Mouse (Mus musculus): ENCODE data around the gene Pfdn6. TPM values are rescaled to one million over a fixed set of nuclear protein-coding genes. Genes with fewer than 3 reads are reported as not detected.
"Not testable (repeated sequence)": the region's sequence is repeated elsewhere in the genome, so short reads cannot be mapped to it uniquely, and the experiment has no call there.

The Pfdn6 gene
- total RNA-seq, 2 experiments from 2014 or later, result 15.9 to 22.9 TPM

DNA sequence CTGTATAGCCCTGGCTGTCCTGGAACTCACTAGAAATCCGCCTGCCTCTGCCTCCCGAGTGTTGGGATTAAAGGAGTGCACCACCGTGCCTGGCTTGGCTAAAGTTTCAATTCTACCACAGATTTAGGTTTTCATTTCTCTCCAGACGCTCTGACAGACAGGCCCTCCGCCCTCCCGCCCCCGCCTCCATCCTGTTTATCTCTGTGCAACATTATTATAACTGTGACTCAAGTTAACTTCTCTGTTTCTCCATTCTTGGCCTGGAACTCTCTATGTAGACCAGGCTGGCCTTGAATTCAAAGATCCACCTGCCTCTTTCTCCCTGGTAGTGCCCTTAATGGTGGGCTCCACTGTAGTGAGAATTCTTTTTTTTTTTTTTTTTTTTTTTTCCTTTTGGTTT lies 37.7 kb downstream of the Pfdn6 start:
- no peak for ATAC-seq (replicated peaks; ENCODE audit: low FRiP score, poor library complexity, severe bottlenecking)

DNA sequence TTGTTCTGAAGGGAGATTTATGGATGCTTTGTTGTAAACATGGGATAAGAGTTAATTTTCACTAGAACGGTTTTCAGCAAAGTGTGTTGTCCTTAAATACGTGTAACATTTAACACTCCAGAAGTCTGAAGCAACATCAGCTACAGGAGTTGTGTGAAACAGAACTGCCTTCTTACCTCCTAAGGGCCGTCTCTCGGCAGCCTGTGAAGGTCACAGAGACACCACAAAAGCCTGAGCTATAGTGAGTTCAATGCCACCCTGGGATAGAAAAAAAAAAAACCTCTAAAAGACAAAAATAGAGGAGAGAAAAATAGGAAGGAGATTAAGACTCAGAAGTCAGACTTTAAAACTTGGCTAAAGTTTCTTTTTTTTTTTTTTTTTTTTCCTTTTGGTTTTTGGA lies 38.1 kb downstream of the Pfdn6 start:
- ATAC-seq (replicated peaks; ENCODE audit: low FRiP score, poor library complexity, severe bottlenecking), result no peak

DNA sequence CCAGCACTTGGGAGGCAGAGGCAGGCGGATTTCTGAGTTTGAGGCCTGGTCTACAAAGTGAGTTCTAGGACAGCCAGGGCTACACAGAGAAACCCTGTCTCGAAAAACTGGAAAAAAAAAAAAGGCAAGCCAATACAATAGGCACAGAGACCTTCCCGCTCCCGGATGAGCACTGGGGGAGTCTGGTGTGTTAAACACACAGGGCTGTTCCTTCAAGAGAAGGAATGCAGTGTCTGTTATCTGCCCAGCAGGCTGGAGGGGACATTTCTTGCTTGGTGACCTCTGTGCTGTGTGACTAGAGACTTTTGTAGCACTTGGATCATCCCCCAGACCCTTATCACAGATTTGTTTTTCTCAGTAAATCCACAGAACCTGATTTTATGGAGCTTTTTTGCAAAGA lies 38.5 kb downstream of the Pfdn6 start:
- no peak for ATAC-seq (replicated peaks; ENCODE audit: low FRiP score, poor library complexity, severe bottlenecking)

DNA sequence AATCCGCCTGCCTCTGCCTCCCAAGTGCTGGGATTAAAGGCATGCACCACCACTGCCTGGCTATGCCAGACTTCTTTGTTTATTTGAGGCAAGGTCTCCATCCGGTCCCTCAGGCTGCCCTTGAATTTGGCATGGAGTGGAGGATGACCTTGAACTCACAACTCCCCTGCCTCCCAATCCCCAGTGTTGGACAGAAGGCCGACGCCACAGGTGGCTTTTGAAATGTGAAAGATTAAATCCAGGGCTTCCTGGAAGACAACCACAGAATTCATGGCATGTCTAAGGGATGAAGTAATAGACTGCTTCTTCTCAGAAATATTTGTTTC lies 39.2 kb downstream of the Pfdn6 start:
- no peak for ATAC-seq (replicated peaks; ENCODE audit: low FRiP score, poor library complexity, severe bottlenecking)

DNA sequence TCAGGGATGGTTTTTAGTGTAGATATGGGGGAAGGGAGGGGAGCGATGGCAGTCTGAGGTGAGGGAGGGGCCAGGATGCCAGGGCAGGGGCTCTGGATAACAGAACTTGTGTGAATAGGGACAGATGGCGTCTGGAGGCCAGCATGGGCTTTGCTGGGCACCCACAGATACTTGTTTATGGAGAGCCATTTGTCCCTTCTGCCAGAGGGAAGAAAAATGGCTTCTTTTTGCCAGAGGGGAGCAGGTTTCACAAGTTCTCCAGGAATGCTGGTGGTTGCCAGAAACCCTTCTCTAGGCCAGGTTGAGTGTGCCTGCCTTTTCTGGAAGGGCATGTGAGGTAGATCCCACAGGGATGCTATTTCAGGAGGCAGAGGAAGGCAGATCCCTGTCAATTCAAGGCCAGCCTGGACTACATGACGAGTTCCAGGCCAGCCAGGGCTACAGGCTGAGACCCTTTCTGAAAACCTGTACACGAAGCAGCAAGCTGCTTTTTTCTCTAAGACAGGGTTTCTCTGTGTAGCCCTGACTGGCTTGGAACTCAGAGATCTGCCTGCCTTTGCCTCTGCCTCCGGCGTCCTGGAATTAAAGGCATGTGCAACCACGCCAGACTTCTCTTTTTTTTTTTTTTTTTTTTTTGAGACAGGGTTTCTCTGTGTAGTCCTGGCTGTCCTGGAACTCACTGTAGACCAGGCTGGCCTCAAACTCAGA lies 39.7 kb downstream of the Pfdn6 start:
- no peak; the same call in 1 of the 2 replicates for ATAC-seq (replicated peaks; ENCODE audit: low FRiP score, poor library complexity, severe bottlenecking)

DNA sequence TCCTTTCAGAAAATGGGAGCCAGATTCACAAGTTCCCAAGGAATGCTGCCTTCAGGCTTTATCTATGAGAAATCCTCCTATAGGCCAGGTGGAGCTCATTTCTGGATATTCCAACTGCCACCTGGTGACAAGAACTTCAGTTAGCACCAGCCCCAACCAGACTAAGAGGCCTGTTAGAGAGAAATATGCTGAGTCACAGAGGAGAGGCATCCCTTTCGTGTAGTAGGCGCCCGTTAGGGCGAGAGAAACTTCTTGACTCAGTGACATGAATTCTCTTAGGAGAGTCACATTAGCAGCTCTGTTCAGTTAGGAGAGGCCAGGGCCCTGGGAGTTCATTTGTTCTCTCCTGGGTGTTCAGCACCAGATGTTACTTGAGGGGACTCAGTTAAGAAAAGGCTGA lies 40.5 kb downstream of the Pfdn6 start:
- peak; percentile 91 for ATAC-seq (replicated peaks; ENCODE audit: low FRiP score, poor library complexity, severe bottlenecking)

DNA sequence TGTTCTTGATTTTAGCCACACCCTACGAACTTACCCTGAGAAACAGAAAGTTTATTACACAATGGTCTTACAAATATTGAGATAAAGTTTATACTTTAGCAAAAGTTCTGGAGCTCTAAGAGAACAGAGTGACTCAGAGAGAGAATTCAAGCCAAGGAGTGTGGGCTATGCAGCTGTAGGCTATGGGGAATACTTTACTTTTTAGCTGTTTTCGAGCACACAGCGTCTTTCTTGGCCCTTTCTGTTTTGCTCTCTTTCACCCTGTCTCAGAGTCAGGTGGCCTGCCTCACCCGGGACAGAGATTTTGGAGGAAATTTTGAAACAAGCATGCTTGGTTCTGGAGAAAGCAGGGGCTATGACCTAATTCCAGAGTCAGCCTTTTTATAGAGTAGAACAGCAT lies 42.0 kb downstream of the Pfdn6 start:
- not testable (repeated sequence) for ATAC-seq (replicated peaks; ENCODE audit: low FRiP score, poor library complexity, severe bottlenecking)

DNA sequence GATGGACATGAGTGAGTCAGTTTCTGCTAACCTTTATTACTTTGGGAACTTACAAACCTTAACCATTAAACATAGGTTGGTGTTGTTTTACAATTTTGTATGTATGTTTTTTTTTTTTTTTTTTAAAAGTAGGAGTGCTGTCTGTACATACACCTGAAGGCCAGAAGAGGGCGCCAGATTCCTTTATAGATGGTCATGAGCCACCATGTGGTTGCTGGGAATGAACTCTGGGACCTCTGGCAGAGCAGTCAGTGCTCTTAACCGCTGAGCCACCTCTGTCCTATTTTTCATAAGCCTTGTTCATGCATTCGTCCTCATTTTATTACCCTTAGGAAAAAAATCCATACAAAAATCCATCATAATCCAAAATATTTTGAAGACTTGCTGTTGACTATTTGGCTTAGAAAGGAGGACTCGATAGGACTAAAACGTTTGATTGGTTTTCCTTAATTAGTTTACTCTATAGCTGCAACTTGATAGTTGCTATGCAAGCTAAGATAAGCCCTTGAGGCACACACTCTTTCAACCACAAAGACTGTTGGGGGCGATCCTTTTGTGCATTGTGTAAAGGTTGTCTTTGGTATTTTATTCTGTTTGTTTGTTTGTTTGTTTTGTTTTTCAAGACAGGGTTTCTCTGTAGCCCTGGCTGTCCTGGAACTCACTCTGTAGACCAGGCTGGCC lies 42.9 kb downstream of the Pfdn6 start:
- ATAC-seq (replicated peaks; ENCODE audit: low FRiP score, poor library complexity, severe bottlenecking), result 0 out of 2 replicates have a peak, but pooled peaks have one; percentile 45

DNA sequence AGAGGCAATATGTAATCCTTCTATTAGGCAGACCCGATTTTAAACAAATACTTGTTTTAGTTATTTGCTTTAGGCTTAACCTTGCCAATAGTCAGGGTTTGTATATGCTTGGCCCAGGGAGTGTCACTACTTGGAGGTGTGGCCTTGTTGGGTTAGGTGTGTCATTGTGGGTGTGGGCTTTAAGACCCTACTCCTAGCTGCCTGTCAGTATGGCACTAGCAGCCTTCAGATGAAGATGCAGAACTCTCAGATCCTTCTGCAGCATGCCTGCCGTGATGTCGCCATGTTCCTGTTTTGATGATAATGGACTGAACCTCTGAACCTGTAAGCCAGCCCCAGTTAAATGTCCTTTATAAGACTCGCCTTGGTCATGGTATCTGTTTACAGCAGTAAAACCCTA lies 47.1 kb downstream of the Pfdn6 start:
- ATAC-seq (replicated peaks; ENCODE audit: low FRiP score, poor library complexity, severe bottlenecking), result not testable (repeated sequence)

DNA sequence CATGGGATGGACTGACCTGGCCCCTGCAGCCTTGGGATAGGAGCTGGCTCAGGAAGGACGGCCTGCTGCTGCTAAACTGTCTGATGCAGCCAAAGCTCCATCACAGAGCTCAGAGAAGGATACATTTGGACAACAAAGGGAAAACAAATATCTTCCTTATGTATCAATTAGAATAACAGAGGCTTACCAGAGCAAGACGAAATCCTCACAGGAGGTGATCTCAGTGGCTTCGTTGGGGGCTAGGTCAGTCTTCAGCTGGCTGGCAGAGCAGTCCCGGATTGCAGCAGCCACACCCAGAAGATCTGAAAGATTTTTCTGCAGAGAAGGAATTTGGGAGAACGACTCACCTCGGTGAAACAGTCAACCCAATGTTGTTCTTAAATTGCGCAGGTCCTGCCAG lies 47.7 kb downstream of the Pfdn6 start:
- no peak for ATAC-seq (replicated peaks; ENCODE audit: low FRiP score, poor library complexity, severe bottlenecking)

DNA sequence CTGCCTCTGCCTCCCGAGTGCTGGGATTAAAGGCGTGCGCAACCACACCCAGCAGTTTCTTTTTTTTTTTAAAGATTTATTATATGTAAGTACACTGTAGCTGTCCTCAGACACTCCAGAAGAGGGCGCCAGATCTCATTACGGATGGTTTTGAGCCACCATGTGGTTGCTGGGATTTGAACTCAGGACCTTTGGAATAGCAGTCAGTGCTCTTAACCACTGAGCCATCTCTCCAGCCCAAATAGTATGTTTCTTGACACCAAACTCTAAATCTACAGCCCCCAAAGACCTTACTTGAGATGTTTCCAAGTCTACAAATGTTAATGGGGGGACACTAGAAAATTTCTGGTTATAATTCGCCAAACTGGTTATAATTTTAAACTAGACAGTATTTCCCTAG lies 48.3 kb downstream of the Pfdn6 start:
- ATAC-seq (replicated peaks; ENCODE audit: low FRiP score, poor library complexity, severe bottlenecking), result not testable (repeated sequence)

DNA sequence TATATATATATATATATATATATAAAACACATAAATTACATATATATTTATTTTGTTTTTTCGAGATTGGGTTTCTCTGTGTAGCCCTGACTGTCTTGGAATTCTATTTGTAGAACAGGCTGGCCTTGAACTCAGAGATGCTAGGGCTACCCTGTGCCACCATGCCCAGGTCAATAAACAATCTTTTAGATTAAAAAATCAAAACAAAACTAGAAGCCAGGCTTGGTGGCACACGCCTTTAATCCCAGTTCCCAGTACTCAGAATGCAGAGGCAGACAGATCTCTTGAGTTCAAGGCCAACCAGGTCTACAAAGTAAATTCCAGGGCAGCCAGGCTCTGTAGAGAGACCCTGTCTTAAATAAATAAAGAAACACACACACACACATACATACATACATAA lies 48.8 kb downstream of the Pfdn6 start:
- ATAC-seq (replicated peaks; ENCODE audit: low FRiP score, poor library complexity, severe bottlenecking), result no peak

DNA sequence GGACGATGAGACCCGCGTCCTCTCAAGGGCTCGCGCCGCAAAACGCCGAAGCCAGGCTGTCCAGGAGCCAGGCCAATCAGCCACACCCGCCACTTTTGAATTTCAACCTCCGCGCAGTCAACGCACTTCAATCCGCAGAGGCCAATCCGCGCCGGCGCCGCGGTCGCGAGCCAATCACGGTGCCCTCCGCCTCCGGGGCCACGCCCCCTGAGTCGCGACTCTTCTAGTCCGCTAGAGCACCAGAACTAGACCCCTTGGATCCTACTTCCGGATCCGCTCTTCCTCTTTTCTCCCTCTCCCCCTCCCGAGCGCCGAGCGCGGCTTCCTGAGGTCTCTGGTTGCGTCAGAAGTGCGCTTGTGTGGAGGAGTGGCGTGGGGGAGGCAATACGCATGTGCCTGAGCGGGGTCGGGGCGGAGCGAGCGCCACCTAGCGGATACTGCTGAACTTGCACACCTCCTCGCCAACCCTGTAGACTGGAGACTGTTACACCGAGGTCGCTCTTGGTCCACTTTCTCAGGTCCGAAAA lies 49.5 kb downstream of the Pfdn6 start, which contains the start of gene Kifc1:
Gene Kifc1, minus strand, starts transcription at position 129 of the 527 bp plus-strand sequence.
- ATAC-seq (replicated peaks; ENCODE audit: low FRiP score, poor library complexity, severe bottlenecking), result peak; percentile 95

DNA sequence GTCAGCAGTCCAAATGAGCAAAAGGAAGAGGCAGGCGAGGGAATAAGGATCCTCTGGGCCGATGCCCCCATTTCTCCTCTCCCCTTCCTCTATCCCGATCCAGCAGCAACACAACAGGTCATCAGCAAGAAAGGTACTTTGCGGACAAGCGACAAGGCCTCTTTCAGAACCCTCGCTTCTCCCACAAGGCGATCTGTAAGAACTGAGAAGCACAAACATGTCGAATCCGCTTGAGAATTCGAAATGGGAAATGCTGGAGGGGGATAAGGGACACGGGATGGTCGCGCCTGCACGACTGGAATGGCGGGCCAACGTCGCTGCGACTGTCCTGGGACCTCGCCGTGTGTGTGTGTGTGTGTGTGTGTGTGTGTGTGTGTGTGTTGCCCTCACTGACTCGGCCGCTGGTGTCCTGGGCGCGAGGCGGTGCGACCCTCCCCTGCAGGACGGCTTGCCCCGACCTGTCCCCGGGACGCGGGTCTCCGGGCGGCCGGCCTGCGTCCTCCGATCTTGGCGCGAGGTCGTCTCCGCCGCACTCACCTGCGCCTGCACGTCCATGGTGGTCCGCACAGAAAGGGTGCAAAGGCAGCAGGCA lies 50.1 kb downstream of the Pfdn6 start:
- ATAC-seq (replicated peaks; ENCODE audit: low FRiP score, poor library complexity, severe bottlenecking), result not testable (repeated sequence)

Other genes with a start within 250 kb of the Pfdn6 start
Only the 30 nearest of the 31 such genes appear.
- gene March2, start 221.7 kb downstream of the Pfdn6 start, total RNA-seq (2015; ENCODE audit: low replicate concordance), result 910 and 992 TPM in 2 replicates
- gene March2, start 221.7 kb downstream of the Pfdn6 start, total RNA-seq (2017; ENCODE audit: low replicate concordance), result 1,070 and 1,140 TPM in 2 replicates
- gene Rab11b, start 179.8 kb downstream of the Pfdn6 start, total RNA-seq (2015; ENCODE audit: low replicate concordance), result 43.9 and 50.9 TPM in 2 replicates
- 28.1 and 36.7 TPM in 2 replicates for gene Rab11b, start 179.8 kb downstream of the Pfdn6 start, total RNA-seq (2017; ENCODE audit: low replicate concordance)
- 0.96 and 1.5 TPM in 2 replicates for gene Angptl4, start 158.5 kb downstream of the Pfdn6 start, total RNA-seq (2015; ENCODE audit: low replicate concordance)
- gene Angptl4, start 158.5 kb downstream of the Pfdn6 start, total RNA-seq (2017; ENCODE audit: low replicate concordance), result 1.1 and 4.3 TPM in 2 replicates
- gene Kank3, start 129.8 kb downstream of the Pfdn6 start, total RNA-seq (2015; ENCODE audit: low replicate concordance), result not detected in 2 replicates
- gene Kank3, start 129.8 kb downstream of the Pfdn6 start, total RNA-seq (2017; ENCODE audit: low replicate concordance), result 0.42 and 1.3 TPM in 2 replicates
- gene Rps28, start 115.8 kb downstream of the Pfdn6 start, total RNA-seq (2015; ENCODE audit: low replicate concordance), result 216 and 275 TPM in 2 replicates
- gene Rps28, start 115.8 kb downstream of the Pfdn6 start, total RNA-seq (2017; ENCODE audit: low replicate concordance), result 302 and 335 TPM in 2 replicates
- 50.6 and 57.5 TPM in 2 replicates for gene Ndufa7, start 115.8 kb downstream of the Pfdn6 start, total RNA-seq (2015; ENCODE audit: low replicate concordance)
- 35.4 and 46.6 TPM in 2 replicates for gene Ndufa7, start 115.8 kb downstream of the Pfdn6 start, total RNA-seq (2017; ENCODE audit: low replicate concordance)
- gene Cd320, start 97.3 kb downstream of the Pfdn6 start, total RNA-seq (2015; ENCODE audit: low replicate concordance), result 3.1 and 3.3 TPM in 2 replicates
- gene Cd320, start 97.3 kb downstream of the Pfdn6 start, total RNA-seq (2017; ENCODE audit: low replicate concordance), result not detected in 2 replicates
- not detected in 2 replicates for gene Gm7029, start 66.5 kb downstream of the Pfdn6 start, total RNA-seq (2015; ENCODE audit: low replicate concordance)
- gene Gm7029, start 66.5 kb downstream of the Pfdn6 start, total RNA-seq (2017; ENCODE audit: low replicate concordance), result not detected in 2 replicates
- gene Kifc1, start 49.7 kb downstream of the Pfdn6 start, total RNA-seq (2015; ENCODE audit: low replicate concordance), result 5.0 and 17.6 TPM in 2 replicates
- 47.5 and 80.7 TPM in 2 replicates for gene Kifc1, start 49.7 kb downstream of the Pfdn6 start, total RNA-seq (2017; ENCODE audit: low replicate concordance)
- not detected in 2 replicates for gene Platr17, start 35.2 kb downstream of the Pfdn6 start, total RNA-seq (2015; ENCODE audit: low replicate concordance)
- 9.7 TPM in 1 of 2 replicates, not detected in the other for gene Platr17, start 35.2 kb downstream of the Pfdn6 start, total RNA-seq (2017; ENCODE audit: low replicate concordance)
- 12.1 and 14.2 TPM in 2 replicates for gene Daxx, start 30.9 kb downstream of the Pfdn6 start, total RNA-seq (2015; ENCODE audit: low replicate concordance)
- 20.4 and 21.7 TPM in 2 replicates for gene Daxx, start 30.9 kb downstream of the Pfdn6 start, total RNA-seq (2017; ENCODE audit: low replicate concordance)
- 30.7 and 30.9 TPM in 2 replicates for gene Tapbp, start 24.4 kb downstream of the Pfdn6 start, total RNA-seq (2015; ENCODE audit: low replicate concordance)
- 34.3 and 39.6 TPM in 2 replicates for gene Tapbp, start 24.4 kb downstream of the Pfdn6 start, total RNA-seq (2017; ENCODE audit: low replicate concordance)
- 4.0 and 7.9 TPM in 2 replicates for gene Zbtb22, start 24.4 kb downstream of the Pfdn6 start, total RNA-seq (2015; ENCODE audit: low replicate concordance)
- 8.8 and 10.3 TPM in 2 replicates for gene Zbtb22, start 24.4 kb downstream of the Pfdn6 start, total RNA-seq (2017; ENCODE audit: low replicate concordance)
- gene Rgl2, start 10.8 kb downstream of the Pfdn6 start, total RNA-seq (2015; ENCODE audit: low replicate concordance), result 5.2 and 6.1 TPM in 2 replicates
- gene Rgl2, start 10.8 kb downstream of the Pfdn6 start, total RNA-seq (2017; ENCODE audit: low replicate concordance), result 5.6 and 9.7 TPM in 2 replicates
- 4.0 and 15.9 TPM in 2 replicates for gene Wdr46, start 317 bp upstream of the Pfdn6 start, total RNA-seq (2015; ENCODE audit: low replicate concordance)
- gene Wdr46, start 317 bp upstream of the Pfdn6 start, total RNA-seq (2017; ENCODE audit: low replicate concordance), result 7.5 and 8.5 TPM in 2 replicates
- not detected in 2 replicates for gene B3galt4, start 11.1 kb upstream of the Pfdn6 start, total RNA-seq (2015; ENCODE audit: low replicate concordance)
- gene B3galt4, start 11.1 kb upstream of the Pfdn6 start, total RNA-seq (2017; ENCODE audit: low replicate concordance), result 0.70 and 0.94 TPM in 2 replicates
- gene Vps52, start 15.5 kb upstream of the Pfdn6 start, total RNA-seq (2015; ENCODE audit: low replicate concordance), result 8.2 and 11.3 TPM in 2 replicates
- gene Vps52, start 15.5 kb upstream of the Pfdn6 start, total RNA-seq (2017; ENCODE audit: low replicate concordance), result 13.0 and 17.0 TPM in 2 replicates
- 758 and 917 TPM in 2 replicates for gene Rps18, start 15.7 kb upstream of the Pfdn6 start, total RNA-seq (2015; ENCODE audit: low replicate concordance)
- gene Rps18, start 15.7 kb upstream of the Pfdn6 start, total RNA-seq (2017; ENCODE audit: low replicate concordance), result 207 and 301 TPM in 2 replicates
- gene H2-K1, start 60.0 kb upstream of the Pfdn6 start, total RNA-seq (2015; ENCODE audit: low replicate concordance), result 177 and 273 TPM in 2 replicates
- 97.6 and 121 TPM in 2 replicates for gene H2-K1, start 60.0 kb upstream of the Pfdn6 start, total RNA-seq (2017; ENCODE audit: low replicate concordance)
- gene Ring1, start 84.3 kb upstream of the Pfdn6 start, total RNA-seq (2015; ENCODE audit: low replicate concordance), result 1.9 and 9.2 TPM in 2 replicates
- gene Ring1, start 84.3 kb upstream of the Pfdn6 start, total RNA-seq (2017; ENCODE audit: low replicate concordance), result 2.0 and 2.8 TPM in 2 replicates
- 26.5 and 50.7 TPM in 2 replicates for gene H2-Ke6, start 87.7 kb upstream of the Pfdn6 start, total RNA-seq (2015; ENCODE audit: low replicate concordance)
- 15.0 and 17.8 TPM in 2 replicates for gene H2-Ke6, start 87.7 kb upstream of the Pfdn6 start, total RNA-seq (2017; ENCODE audit: low replicate concordance)
- not detected in 2 replicates for gene Slc39a7, start 91.3 kb upstream of the Pfdn6 start, total RNA-seq (2015; ENCODE audit: low replicate concordance)
- 11.5 and 16.6 TPM in 2 replicates for gene Slc39a7, start 91.3 kb upstream of the Pfdn6 start, total RNA-seq (2017; ENCODE audit: low replicate concordance)
- 7.1 and 8.3 TPM in 2 replicates for gene Rxrb, start 91.5 kb upstream of the Pfdn6 start, total RNA-seq (2015; ENCODE audit: low replicate concordance)
- gene Rxrb, start 91.5 kb upstream of the Pfdn6 start, total RNA-seq (2017; ENCODE audit: low replicate concordance), result 10.7 and 12.0 TPM in 2 replicates
- gene Col11a2, start 99.1 kb upstream of the Pfdn6 start, total RNA-seq (2015; ENCODE audit: low replicate concordance), result 1.3 TPM in 1 of 2 replicates, not detected in the other
- gene Col11a2, start 99.1 kb upstream of the Pfdn6 start, total RNA-seq (2017; ENCODE audit: low replicate concordance), result 4.3 and 7.0 TPM in 2 replicates
- gene H2-Oa, start 152.0 kb upstream of the Pfdn6 start, total RNA-seq (2015; ENCODE audit: low replicate concordance), result 0.84 and 7.9 TPM in 2 replicates
- 1.1 TPM in 1 of 2 replicates, not detected in the other for gene H2-Oa, start 152.0 kb upstream of the Pfdn6 start, total RNA-seq (2017; ENCODE audit: low replicate concordance)
- gene H2-DMa, start 179.2 kb upstream of the Pfdn6 start, total RNA-seq (2015; ENCODE audit: low replicate concordance), result 15.9 and 37.5 TPM in 2 replicates
- 11.7 and 13.3 TPM in 2 replicates for gene H2-DMa, start 179.2 kb upstream of the Pfdn6 start, total RNA-seq (2017; ENCODE audit: low replicate concordance)
- gene Brd2, start 182.3 kb upstream of the Pfdn6 start, total RNA-seq (2015; ENCODE audit: low replicate concordance), result 36.1 and 75.0 TPM in 2 replicates
- gene Brd2, start 182.3 kb upstream of the Pfdn6 start, total RNA-seq (2017; ENCODE audit: low replicate concordance), result 114 and 135 TPM in 2 replicates
- gene H2-DMb2, start 203.0 kb upstream of the Pfdn6 start, total RNA-seq (2015; ENCODE audit: low replicate concordance), result 2.5 TPM in 1 of 2 replicates, not detected in the other
- gene H2-DMb2, start 203.0 kb upstream of the Pfdn6 start, total RNA-seq (2017; ENCODE audit: low replicate concordance), result 3.2 and 3.6 TPM in 2 replicates
- gene H2-DMb1, start 212.7 kb upstream of the Pfdn6 start, total RNA-seq (2015; ENCODE audit: low replicate concordance), result 6.1 and 9.6 TPM in 2 replicates
- gene H2-DMb1, start 212.7 kb upstream of the Pfdn6 start, total RNA-seq (2017; ENCODE audit: low replicate concordance), result 7.1 and 15.8 TPM in 2 replicates
- 6.9 and 12.1 TPM in 2 replicates for gene Tap1, start 247.2 kb upstream of the Pfdn6 start, total RNA-seq (2015; ENCODE audit: low replicate concordance)
- gene Tap1, start 247.2 kb upstream of the Pfdn6 start, total RNA-seq (2017; ENCODE audit: low replicate concordance), result 13.3 and 24.7 TPM in 2 replicates